Mouse (Mus musculus) kidney, embryonic 14.5 days (tissue): ENCODE measurements around the gene Olfr148. TPM values are rescaled to one million over a fixed set of nuclear protein-coding genes. Genes with fewer than 3 reads are reported as not detected.

Source experiments
- ATAC-seq: fragments of 200-750 bp; cut with Nextera tagmentation; 2 replicates; pipeline ENCODE4 v1.8.0; 2017; ENCODE audit warnings: moderate number of reproducible peaks, mild to moderate bottlenecking, moderate TSS enrichment, moderate library complexity; ENCODE audit not compliant: low FRiP score, low TSS enrichment
- H3K27ac ChIP-seq: fragments of 300-500 bp; sonication (generic); 2 replicates; pipeline ENCODE4 v1.5.1; 2014; ENCODE audit warnings: low read depth, mild to moderate bottlenecking, low read length, moderate library complexity, mixed read lengths
- H3K27me3 ChIP-seq: fragments of 300-500 bp; sonication (generic); 2 replicates; pipeline ENCODE4 v1.6.1; 2014; ENCODE audit warnings: mild to moderate bottlenecking, low read length; ENCODE audit not compliant: control insufficient read depth, insufficient read depth
- H3K36me3 ChIP-seq: fragments of 300-500 bp; sonication (generic); 2 replicates; pipeline ENCODE4 v1.6.1; 2014; ENCODE audit warnings: low read length, mixed read lengths; ENCODE audit not compliant: control insufficient read depth, insufficient read depth
- H3K4me1 ChIP-seq: fragments of 300-500 bp; sonication (generic); 2 replicates; pipeline ENCODE4 v1.6.1; 2014; ENCODE audit warnings: low read length, mixed read lengths; ENCODE audit not compliant: control insufficient read depth, insufficient read depth
- H3K4me2 ChIP-seq: fragments of 300-500 bp; sonication (generic); replicated peaks from 2 replicates; pipeline ENCODE4 v1.6.1; 2014; ENCODE audit warnings: low read depth, mild to moderate bottlenecking, low read length
- H3K4me3 ChIP-seq: fragments of 300-500 bp; sonication (generic); 2 replicates; pipeline ENCODE4 v1.5.1; 2014; ENCODE audit warnings: mild to moderate bottlenecking, low read length
- H3K9ac ChIP-seq: fragments of 300-500 bp; sonication (generic); 2 replicates; pipeline ENCODE4 v1.6.1; 2014; ENCODE audit warnings: low read depth, mild to moderate bottlenecking, low read length, moderate library complexity
- H3K9me3 ChIP-seq: fragments of 300-500 bp; sonication (generic); 2 replicates; pipeline ENCODE4 v1.6.1; 2016; ENCODE audit warnings: low read length; ENCODE audit not compliant: control insufficient read depth
- WGBS: fragments of 180-500 bp; shearing (Covaris S2); extraction: QIAGEN DNeasy Blood & Tissue Kit; methylation state at CpG from one replicate; pipeline ENCODE4 v1.1.7; 2014; 5-methylcytosine and 5-hydroxymethylcytosine counted together
- polyA plus RNA-seq: library from polyadenylated mRNA; unstranded; fragments of >200 nt; fragmentation: Nextera tagmentation; extraction: Ambion mirVana; gene quantifications from 2 replicates; pipeline ENCODE4 v1.2.1, GENCODE M21; 2014

The Olfr148 gene
- polyA plus RNA-seq, 1 experiment from 2014 or later: not detected

GRCm38 (mm10) chr9:39623783-39624182 lies 13.3 kb downstream of the Olfr148 start:
- no peak overlapping the region for H3K9ac ChIP-seq
- H3K9me3 ChIP-seq: no peaks in the 10 kb centered on the region
- ATAC-seq: no peak
- H3K36me3 ChIP-seq: no peaks in the 10 kb centered on the region
- H3K27ac ChIP-seq: no peak overlapping the region
- H3K27me3 ChIP-seq: no peaks in the 10 kb centered on the region
- WGBS: 87% methylated on average over 3 of the region's 3 CpGs
- no peaks in the 10 kb centered on the region for H3K4me1 ChIP-seq
- H3K4me3 ChIP-seq: no peak overlapping the region
- no peak overlapping the region for H3K4me2 ChIP-seq

GRCm38 (mm10) chr9:39624711-39625110 lies 14.3 kb downstream of the Olfr148 start:
- H3K4me2 ChIP-seq: no peak overlapping the region
- H3K4me1 ChIP-seq: no peaks in the 10 kb centered on the region
- H3K9me3 ChIP-seq: no peaks in the 10 kb centered on the region
- H3K36me3 ChIP-seq: no peaks in the 10 kb centered on the region
- peak; percentile 68; the same call in 1 of the 2 replicates for ATAC-seq
- no peak overlapping the region for H3K27ac ChIP-seq
- no peak overlapping the region for H3K4me3 ChIP-seq
- 15% methylated on average over 2 of the region's 2 CpGs for WGBS
- no peak overlapping the region for H3K9ac ChIP-seq
- no peaks in the 10 kb centered on the region for H3K27me3 ChIP-seq

GRCm38 (mm10) chr9:39629069-39629468 lies 18.6 kb downstream of the Olfr148 start:
- no peaks in the 10 kb centered on the region for H3K9me3 ChIP-seq
- H3K4me1 ChIP-seq: no peaks in the 10 kb centered on the region
- no peak overlapping the region for H3K4me2 ChIP-seq
- ATAC-seq: no peak
- H3K27ac ChIP-seq: no peak overlapping the region
- H3K27me3 ChIP-seq: no peaks in the 10 kb centered on the region
- no peaks in the 10 kb centered on the region for H3K36me3 ChIP-seq
- H3K4me3 ChIP-seq: no peak overlapping the region
- WGBS: 78% methylated on average over 2 of the region's 2 CpGs
- no peak overlapping the region for H3K9ac ChIP-seq

GRCm38 (mm10) chr9:39633913-39634594 lies 23.6 kb downstream of the Olfr148 start:
- Histone ChIP-seq H3K27ac (no peak overlapping the region), H3K27me3 (no peaks in the 10 kb centered on the region), H3K9me3 (no peaks in the 10 kb centered on the region), H3K4me1 (no peaks in the 10 kb centered on the region), H3K4me3 (no peak overlapping the region), H3K36me3 (no peaks in the 10 kb centered on the region), H3K9ac (no peak overlapping the region), H3K4me2 (no peak overlapping the region)
- no peak for ATAC-seq
- WGBS: 18% methylated on average over 4 of the region's 4 CpGs

DNA sequence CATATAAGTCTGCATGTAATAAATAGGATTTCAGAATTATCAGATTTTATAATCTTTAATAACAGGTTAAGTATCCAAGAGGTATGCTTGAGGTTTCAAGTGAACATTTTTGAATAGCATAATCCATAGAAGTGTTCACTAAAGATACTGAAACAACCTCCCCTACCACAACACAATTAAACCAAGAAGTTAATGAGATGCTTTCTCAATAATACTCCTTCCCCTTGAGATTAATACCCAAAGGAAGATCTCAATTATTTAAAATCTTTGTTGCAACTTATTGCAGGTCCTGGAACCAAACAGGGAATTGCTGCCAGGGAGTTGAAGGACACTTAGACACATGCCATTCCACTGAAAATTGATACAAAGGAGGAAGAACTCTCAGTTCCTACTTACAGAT lies 34.3 kb downstream of the Olfr148 start, which contains the start of gene Olfr961:
Olfr961 (plus strand) TSS at position 301 of the 400 bp plus-strand sequence.
- Histone ChIP-seq H3K9ac (no peak within 1 kb of the TSS), H3K4me2 (no peak within 1 kb of the TSS), H3K36me3 (no peaks in the 10 kb centered on the region), H3K27me3 (no peaks in the 10 kb centered on the region), H3K4me1 (no peaks in the 10 kb centered on the region), H3K9me3 (no peaks in the 10 kb centered on the region), H3K4me3 (no peak within 1 kb of the TSS), H3K27ac (no peak within 1 kb of the TSS)
- no peak for ATAC-seq

GRCm38 (mm10) chr9:39647382-39647781 lies 36.9 kb downstream of the Olfr148 start:
- H3K9me3 ChIP-seq: no peaks in the 10 kb centered on the region
- H3K36me3 ChIP-seq: no peaks in the 10 kb centered on the region
- H3K4me2 ChIP-seq: no peak overlapping the region
- no peaks in the 10 kb centered on the region for H3K4me1 ChIP-seq
- no peaks in the 10 kb centered on the region for H3K27me3 ChIP-seq
- H3K27ac ChIP-seq: no peak overlapping the region
- no peak overlapping the region for H3K4me3 ChIP-seq
- no peak for ATAC-seq
- H3K9ac ChIP-seq: no peak overlapping the region
- WGBS: 93% methylated on average over 4 of the region's 4 CpGs

- H3K4me1 ChIP-seq: no peaks in the 10 kb centered on the region
- WGBS: 78% methylated on average over 6 of the region's 6 CpGs
- ATAC-seq: no peak
- no peaks in the 10 kb centered on the region for H3K27me3 ChIP-seq
- H3K4me2 ChIP-seq: no peak overlapping the region
- H3K9ac ChIP-seq: no peak overlapping the region
- H3K36me3 ChIP-seq: no peaks in the 10 kb centered on the region
- no peak overlapping the region for H3K4me3 ChIP-seq
- no peaks in the 10 kb centered on the region for H3K9me3 ChIP-seq
- no peak overlapping the region for H3K27ac ChIP-seq
These were observed 44.4 kb downstream of the Olfr148 start for GRCm38 (mm10) chr9:39654756-39655396.

Other genes starting within 250 kb of the Olfr148 start
- gene Olfr951, start 223.2 kb upstream of the Olfr148 start, polyA plus RNA-seq: not detected in 2 replicates
- gene Olfr952, start 183.5 kb upstream of the Olfr148 start, polyA plus RNA-seq: not detected in 2 replicates
- gene Olfr954, start 154.0 kb upstream of the Olfr148 start, polyA plus RNA-seq: not detected in 2 replicates
- not detected in 2 replicates for gene Olfr955, start 138.7 kb upstream of the Olfr148 start, polyA plus RNA-seq
- not detected in 2 replicates for gene Olfr44, start 116.7 kb upstream of the Olfr148 start, polyA plus RNA-seq
- not detected in 2 replicates for gene Olfr957, start 94.8 kb upstream of the Olfr148 start, polyA plus RNA-seq
- gene Olfr958, start 56.6 kb upstream of the Olfr148 start, polyA plus RNA-seq: not detected in 2 replicates
- gene Olfr959, start 35.1 kb upstream of the Olfr148 start, polyA plus RNA-seq: not detected in 2 replicates
- 15.0 and 19.9 TPM in 2 replicates for gene AW551984, start 6.3 kb upstream of the Olfr148 start, polyA plus RNA-seq
- 0.19 TPM in 1 of 2 replicates, not detected in the other for gene Olfr960, start 10.7 kb downstream of the Olfr148 start, polyA plus RNA-seq
- not detected in 2 replicates for gene Olfr961, start 34.4 kb downstream of the Olfr148 start, polyA plus RNA-seq
- gene Olfr963, start 56.5 kb downstream of the Olfr148 start, polyA plus RNA-seq: not detected in 2 replicates
- not detected in 2 replicates for gene Olfr149, start 96.5 kb downstream of the Olfr148 start, polyA plus RNA-seq
- gene Olfr965, start 100.7 kb downstream of the Olfr148 start, polyA plus RNA-seq: not detected in 2 replicates
- not detected in 2 replicates for gene Olfr150, start 120.3 kb downstream of the Olfr148 start, polyA plus RNA-seq
- not detected in 2 replicates for gene Olfr967, start 135.6 kb downstream of the Olfr148 start, polyA plus RNA-seq
- not detected in 2 replicates for gene Olfr968, start 172.6 kb downstream of the Olfr148 start, polyA plus RNA-seq
- gene Olfr969, start 180.3 kb downstream of the Olfr148 start, polyA plus RNA-seq: not detected in 2 replicates
- gene Olfr970, start 198.2 kb downstream of the Olfr148 start, polyA plus RNA-seq: not detected in 2 replicates
- not detected in 2 replicates for gene Olfr971, start 226.2 kb downstream of the Olfr148 start, polyA plus RNA-seq